Mouse (Mus musculus): ENCODE results near the gene Gm44965.
"Not testable (repeated sequence)": the region's sequence is repeated elsewhere in the genome, so short reads cannot be mapped to it uniquely, and the experiment has no call there.

Gm44965 gene

GRCm38 (mm10) chr6:48622186-48622843 is 28.6 kb downstream of the Gm44965 start:
- not testable (repeated sequence) for ATAC-seq (ENCODE audit: insufficient number of reproducible peaks, low FRiP score, low TSS enrichment)

- no peak for ATAC-seq (ENCODE audit: insufficient number of reproducible peaks, low FRiP score, low TSS enrichment)
These were observed 29.7 kb downstream of the Gm44965 start for GRCm38 (mm10) chr6:48623460-48623859.

DNA sequence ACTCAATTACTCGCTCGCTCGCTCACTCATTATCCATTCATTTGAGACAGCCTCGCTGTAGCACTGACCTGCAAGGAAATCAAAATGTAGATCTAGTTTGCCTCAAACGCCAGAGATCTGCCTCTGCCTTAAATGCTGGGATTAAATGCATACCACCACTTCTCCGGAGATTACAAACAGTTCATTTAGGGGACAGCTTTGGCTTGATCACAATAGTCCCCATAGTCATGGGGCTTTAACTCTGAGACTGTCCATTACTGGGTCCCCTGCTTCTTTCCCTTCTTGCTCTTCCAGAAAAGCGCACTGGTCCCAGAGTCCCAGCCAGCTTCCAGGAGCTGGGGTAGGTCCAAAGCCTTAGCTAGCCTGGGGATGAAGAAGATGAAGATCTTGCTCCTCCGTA is 32.7 kb downstream of the Gm44965 start, which contains the start of gene AI854703:
Gene AI854703, plus strand, starts transcription at position 301 of the 400 bp plus-strand sequence.
- ATAC-seq (ENCODE audit: insufficient number of reproducible peaks, low FRiP score, low TSS enrichment) = 0 out of 2 replicates have a peak, but pooled peaks have one; percentile 2

- ATAC-seq (ENCODE audit: insufficient number of reproducible peaks, low FRiP score, low TSS enrichment) = peak; percentile 61
These were observed 33.2 kb downstream of the Gm44965 start for GRCm38 (mm10) chr6:48626984-48627383.

DNA sequence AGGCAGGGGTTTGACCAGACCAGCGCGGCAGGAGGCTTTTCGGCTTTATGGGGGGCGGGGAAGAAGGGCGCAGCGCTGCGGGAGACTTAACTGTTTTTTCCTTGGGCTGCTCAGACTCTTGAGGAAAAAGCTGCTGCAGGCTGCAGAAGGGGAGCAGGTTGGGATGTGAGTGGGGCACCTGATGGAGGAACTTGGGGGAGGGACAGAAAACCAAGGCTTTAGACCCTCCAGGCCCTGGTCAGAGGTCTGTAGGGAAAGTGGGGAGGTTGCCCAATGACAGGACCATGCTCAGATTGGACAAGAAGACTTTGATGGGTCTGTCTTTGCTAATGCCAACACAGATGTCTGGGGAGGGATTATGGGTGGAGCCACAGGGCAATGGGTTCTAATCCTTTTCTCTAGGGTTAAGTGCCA is 33.8 kb downstream of the Gm44965 start:
- no peak for ATAC-seq (ENCODE audit: insufficient number of reproducible peaks, low FRiP score, low TSS enrichment)

GRCm38 (mm10) chr6:48628377-48628776 is 34.6 kb downstream of the Gm44965 start:
- no peak for ATAC-seq (ENCODE audit: insufficient number of reproducible peaks, low FRiP score, low TSS enrichment)

DNA sequence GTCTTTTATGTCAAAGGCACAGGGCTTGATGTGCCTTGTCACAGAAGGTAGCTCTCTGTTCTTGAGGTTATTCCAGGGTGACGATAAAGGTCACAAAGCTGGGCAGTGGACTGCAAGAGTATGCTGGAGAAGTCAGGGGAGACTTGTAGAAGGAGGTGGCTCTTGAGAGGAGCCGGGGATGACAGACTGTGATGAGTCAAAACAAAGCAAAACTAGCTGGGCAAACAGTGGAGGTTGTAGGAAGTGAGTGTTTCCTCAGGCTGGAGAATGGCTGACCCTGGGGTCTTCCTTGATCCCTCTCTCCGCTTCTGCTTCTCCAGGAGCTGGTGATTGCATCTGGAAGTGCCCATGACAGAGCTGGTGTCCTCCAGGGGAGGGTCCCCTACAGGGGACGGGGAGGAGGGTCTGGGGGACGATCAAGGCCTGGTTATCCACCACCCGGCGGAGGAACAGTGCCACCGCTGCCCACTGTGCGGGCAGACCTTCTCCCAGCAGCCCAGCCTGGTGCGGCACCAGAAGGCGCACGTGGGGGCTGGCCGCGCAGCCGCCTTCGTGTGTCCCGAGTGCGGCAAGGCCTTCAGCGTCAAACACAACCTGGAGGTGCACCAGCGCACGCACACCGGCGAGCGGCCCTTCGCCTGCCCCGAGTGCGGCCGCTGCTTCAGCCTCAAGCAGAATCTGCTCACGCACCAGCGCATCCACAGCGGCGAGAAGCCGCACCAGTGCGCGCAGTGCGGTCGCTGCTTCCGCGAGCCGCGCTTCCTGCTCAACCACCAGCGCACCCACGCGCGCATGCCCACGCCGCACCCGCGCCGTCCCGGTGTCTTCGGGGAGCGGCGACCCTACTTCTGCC is 35.3 kb downstream of the Gm44965 start:
- ATAC-seq (ENCODE audit: insufficient number of reproducible peaks, low FRiP score, low TSS enrichment) = 0 out of 2 replicates have a peak, but pooled peaks have one; percentile 18

DNA sequence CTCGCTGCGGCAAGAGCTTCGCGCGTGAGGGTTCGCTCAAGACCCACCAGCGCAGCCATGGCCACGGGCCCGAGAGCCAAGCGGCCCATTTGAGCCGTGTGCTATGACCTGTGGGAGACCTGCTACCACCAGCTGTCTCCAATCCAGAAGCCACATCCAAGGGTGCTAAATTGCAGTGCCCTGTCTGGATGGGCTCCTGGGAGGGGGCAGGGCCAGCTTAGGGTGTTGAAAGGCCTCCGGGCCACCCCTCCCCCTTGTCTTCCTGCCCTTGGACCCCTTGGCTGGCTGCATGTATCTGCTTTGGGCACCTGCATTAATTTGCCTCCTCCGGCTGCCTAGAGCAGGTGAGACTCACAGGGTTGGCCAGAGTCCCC is 35.9 kb downstream of the Gm44965 start:
- 0 out of 2 replicates have a peak, but pooled peaks have one; percentile 1 for ATAC-seq (ENCODE audit: insufficient number of reproducible peaks, low FRiP score, low TSS enrichment)

DNA sequence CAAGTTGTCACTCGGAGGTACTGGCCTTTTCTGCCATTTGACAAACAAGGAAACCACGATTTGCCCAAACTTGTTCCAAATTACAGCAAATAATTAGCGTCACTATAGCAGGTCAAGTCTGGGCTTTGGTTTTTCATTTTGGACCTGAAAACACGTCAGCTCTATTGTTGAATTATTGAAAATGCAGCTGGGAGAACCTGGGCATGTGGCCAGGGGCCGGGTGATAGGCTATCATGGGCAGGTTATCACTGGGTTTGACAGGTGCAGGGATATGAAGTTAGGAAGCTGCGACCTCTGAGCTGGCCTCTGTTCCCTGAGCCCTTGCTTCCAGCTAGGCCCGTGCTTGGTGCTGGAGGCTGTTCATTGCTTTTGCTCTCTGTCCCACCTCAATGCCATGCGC is 37.1 kb downstream of the Gm44965 start:
- no peak for ATAC-seq (ENCODE audit: insufficient number of reproducible peaks, low FRiP score, low TSS enrichment)

DNA sequence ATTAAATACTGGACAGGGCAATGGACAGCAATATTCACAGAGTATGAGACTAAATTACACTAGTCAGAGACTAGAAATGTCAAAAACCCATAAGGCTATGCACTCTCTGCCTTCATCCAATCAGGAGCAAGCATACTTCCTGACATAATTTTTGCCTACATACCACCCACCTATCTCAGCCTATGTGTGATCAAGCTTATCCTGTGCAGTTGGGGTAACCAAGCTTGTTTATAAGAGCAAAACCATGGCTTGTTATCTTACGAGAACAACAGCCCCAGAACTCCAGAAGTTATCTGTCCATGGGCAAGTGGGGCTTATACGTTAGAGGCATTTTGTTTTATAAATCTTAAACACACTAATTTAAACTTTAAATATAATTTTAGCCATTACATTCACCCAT is 41.4 kb downstream of the Gm44965 start:
- no peak for ATAC-seq (ENCODE audit: insufficient number of reproducible peaks, low FRiP score, low TSS enrichment)

- no peak for ATAC-seq (ENCODE audit: insufficient number of reproducible peaks, low FRiP score, low TSS enrichment)
These were observed 42.8 kb downstream of the Gm44965 start for GRCm38 (mm10) chr6:48636515-48636914.

DNA sequence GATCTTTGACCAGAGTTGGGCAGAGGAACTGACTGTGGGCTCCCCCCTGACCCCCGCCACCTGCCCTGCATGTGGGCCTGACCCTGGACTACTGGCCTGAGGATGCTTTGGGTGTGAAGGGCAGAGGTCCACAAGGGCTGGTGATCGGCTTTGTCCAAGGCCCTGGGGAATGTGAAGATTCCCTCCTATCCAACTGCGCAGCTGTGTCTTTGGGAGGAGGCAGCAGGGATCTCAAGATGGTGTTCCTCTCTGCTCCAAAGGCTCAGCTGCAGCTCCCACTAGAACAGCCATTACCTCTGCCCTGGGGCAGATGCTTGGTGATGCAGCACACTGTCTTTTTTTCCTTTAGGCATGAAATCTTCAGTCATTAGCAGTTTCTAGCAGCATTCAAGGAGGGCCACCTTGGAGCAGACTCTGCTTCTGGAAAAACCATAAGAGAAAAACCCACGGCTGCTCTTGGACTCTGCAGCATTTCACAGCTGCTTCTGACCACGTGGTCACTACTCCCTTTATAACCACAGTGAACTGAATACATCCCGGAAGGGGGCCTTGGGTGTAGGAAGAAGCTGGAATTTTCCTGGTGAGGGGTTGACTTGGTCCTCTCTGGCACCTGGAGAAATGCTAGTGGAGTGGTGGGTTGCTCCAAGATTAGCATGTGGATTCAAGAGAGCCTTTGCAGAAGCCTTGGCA is 44.2 kb downstream of the Gm44965 start:
- ATAC-seq (ENCODE audit: insufficient number of reproducible peaks, low FRiP score, low TSS enrichment) = no peak

DNA sequence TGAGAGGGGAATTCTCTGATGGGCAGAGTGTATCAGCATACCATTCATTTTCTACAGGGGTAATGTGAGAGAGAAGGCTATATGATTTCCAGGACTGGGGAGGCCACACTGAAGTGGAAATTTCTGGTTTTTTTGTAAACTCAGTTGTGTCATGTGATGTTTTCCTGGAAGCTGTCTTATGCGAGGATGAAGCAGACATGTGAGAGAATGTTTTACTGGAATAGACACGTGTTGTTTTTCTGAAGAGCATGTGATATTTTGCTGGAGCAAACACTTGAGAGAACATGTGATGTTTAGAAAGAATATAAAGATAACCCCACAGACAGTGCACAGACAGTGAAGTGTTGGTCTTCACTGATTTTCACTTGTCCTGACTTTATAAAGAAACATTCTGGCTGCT is 44.8 kb downstream of the Gm44965 start:
- ATAC-seq (ENCODE audit: insufficient number of reproducible peaks, low FRiP score, low TSS enrichment) = no peak

DNA sequence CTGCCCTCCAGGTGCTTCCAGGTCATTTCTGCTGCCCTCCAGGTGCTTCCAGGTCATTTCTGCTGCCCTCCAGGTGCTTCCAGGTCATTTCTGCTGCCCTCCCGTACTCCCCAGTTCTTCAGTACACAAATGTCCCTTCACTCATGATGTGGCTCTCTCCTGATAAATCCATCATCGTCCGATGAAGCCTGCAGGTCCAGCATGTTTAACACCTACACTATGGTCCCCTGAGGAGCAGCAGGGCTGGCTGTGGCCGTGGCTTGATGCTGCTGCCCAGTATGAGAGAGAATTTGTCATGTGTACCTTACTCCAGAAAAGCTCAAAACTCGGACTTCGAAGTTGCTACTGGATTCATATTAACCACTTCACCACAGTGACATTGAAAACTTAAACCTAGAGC is 47.6 kb downstream of the Gm44965 start:
- ATAC-seq (ENCODE audit: insufficient number of reproducible peaks, low FRiP score, low TSS enrichment) = no peak

GRCm38 (mm10) chr6:48642764-48643292 is 49.1 kb downstream of the Gm44965 start:
- peak; percentile 70 for ATAC-seq (ENCODE audit: insufficient number of reproducible peaks, low FRiP score, low TSS enrichment)

DNA sequence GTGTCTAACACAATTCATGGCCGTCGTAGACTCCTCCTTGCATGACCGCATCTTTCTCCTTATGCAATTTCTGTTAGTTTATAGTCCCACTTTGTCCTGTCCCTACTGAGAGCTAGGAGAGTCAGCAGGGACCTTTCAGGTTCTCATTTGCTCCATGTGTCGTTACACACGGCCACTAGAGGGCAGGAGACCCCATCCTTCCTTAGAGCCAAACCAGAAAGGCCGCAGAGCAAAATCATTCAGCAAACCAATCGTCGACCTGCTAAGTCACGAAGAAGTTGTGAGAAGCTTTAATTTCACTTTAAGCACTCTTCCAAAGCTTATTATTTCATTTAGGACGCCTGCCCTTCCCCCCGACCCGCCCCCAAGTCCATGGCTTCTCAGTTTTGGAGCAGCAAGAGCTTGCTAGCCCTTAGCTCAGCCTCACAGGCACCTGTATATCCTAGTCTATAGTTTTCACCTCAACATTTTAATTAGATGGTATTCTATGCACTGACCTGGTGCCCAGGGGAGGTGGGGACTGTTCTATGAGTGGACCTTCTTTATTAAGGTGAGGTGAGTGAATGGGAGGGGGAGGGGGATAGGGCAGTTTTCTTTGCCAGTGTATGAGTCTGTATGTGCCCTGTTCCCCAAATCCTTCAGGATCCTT is 52.0 kb downstream of the Gm44965 start:
- no peak for ATAC-seq (ENCODE audit: insufficient number of reproducible peaks, low FRiP score, low TSS enrichment)

DNA sequence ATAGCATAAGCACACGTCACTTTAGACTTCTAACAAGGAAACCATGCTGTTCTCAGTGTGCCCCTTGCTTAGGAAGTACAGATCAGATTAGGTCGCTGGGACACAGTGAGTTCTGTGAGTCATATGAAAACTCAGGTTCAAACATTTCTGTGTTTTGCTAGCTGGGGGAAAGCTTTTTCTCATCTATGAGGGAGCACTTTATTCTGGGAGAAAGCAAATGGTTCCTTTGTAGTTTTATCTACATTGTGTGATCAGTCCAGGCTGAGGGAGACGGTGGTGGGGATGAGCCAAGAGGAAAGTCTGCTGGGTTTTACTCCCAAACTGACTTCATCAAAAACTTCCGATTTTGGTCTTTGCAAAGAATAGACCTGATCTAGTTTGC is 52.6 kb downstream of the Gm44965 start:
- ATAC-seq (ENCODE audit: insufficient number of reproducible peaks, low FRiP score, low TSS enrichment) = no peak

- no peak for ATAC-seq (ENCODE audit: insufficient number of reproducible peaks, low FRiP score, low TSS enrichment)
These were observed 53.3 kb downstream of the Gm44965 start, which contains the start of gene Gimap8 for GRCm38 (mm10) chr6:48646995-48647394. Gene Gimap8 (plus strand): TSS chr6:48647234.

GRCm38 (mm10) chr6:48647611-48648010 is 53.9 kb downstream of the Gm44965 start:
- ATAC-seq (ENCODE audit: insufficient number of reproducible peaks, low FRiP score, low TSS enrichment) = no peak

GRCm38 (mm10) chr6:48648779-48649178 is 55.0 kb downstream of the Gm44965 start:
- no peak for ATAC-seq (ENCODE audit: insufficient number of reproducible peaks, low FRiP score, low TSS enrichment)
